Mouse (Mus musculus) liver, embryonic 14.5 days (tissue): Measurements from ENCODE around the gene Ddost.

Source experiments
- CTCF ChIP-seq: IDR thresholded peaks from 2 replicates; pipeline ENCODE4 v1.5.1; 2016; ENCODE audit warnings: antibody characterized with exemption, low read depth, control low read depth
- EP300 ChIP-seq: IDR thresholded peaks from 2 replicates; pipeline ENCODE4 v1.6.1; 2016; ENCODE audit warnings: antibody characterized with exemption, low read depth

DNA sequence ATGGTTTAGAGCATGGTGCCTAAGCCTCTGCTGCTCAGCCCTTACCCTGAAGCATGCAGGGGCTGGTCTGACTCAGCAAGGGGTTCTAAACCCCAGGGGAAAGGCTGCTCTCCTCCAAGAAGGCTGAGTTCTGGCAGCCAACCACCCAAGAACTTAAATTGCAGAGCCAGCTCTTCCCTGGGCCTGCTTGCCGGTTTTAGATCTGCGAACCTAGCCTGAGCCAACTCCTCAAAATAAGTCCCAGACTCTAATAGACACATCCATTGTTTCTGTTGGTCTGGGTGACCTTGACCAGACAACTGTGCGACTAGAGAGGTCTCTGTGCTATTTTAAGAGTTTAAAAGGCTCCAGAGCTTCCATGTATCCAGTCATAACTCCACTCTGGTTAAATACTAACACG, 19.2 kb downstream of the Ddost start:
- TF ChIP-seq CTCF (no peak), EP300 (no peak)
